Mouse (Mus musculus): ENCODE results near the gene Glra3. TPM values are rescaled to one million over a fixed set of nuclear protein-coding genes. Genes with fewer than 3 reads are reported as not detected.

Gene Glra3
- polyA plus RNA-seq, 1 experiment: not detected

GRCm38 (mm10) chr8:56070486-56071254, 130.4 kb downstream of the Glra3 start:
- Histone ChIP-seq H3K27me3 (ENCODE audit: control insufficient read depth, insufficient read depth, low read length) (no peaks in the 10 kb centered on the region), H3K27ac (ENCODE audit: insufficient read depth, low read depth, low read length) (no peak overlapping the region), H3K36me3 (ENCODE audit: control insufficient read depth, insufficient read depth, low read length) (no peaks in the 10 kb centered on the region), H3K4me1 (ENCODE audit: control insufficient read depth, insufficient read depth, insufficient read length, low read length) (no peaks in the 10 kb centered on the region), H3K4me3 (ENCODE audit: low read depth, low read length) (no peak overlapping the region)
- TF ChIP-seq POLR2A (IDR thresholded peaks at IDR 0.05; ENCODE audit: low read depth, low read length) (no peak), CTCF (IDR thresholded peaks at IDR 0.05; ENCODE audit: extremely low read depth, insufficient read length, insufficient replicate concordance, low read depth, low read length) (no peak)
- 60% methylated on average over 2 of the region's 2 CpGs for WGBS

DNA sequence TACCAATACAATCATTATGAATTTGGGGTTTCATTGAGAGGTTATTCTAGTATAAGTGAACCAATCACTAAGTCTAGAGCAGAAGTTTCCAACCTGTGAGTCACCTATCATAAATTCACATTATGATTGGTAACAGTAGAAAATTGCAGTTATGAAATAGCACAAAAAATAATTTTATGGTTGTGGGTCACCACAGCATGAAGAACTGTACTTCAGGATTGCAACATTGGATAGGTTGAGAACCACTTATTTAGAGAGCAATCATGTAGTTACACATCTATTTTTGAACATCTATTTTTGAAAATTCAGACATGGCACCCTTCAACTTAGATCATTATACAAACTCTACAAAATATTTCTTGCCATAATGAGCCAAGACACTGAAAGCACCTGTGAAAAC, 143.4 kb downstream of the Glra3 start:
- Histone ChIP-seq H3K4me3 (ENCODE audit: low read depth, low read length) (no peak overlapping the region), H3K36me3 (ENCODE audit: control insufficient read depth, insufficient read depth, low read length) (no peaks in the 10 kb centered on the region), H3K27ac (ENCODE audit: insufficient read depth, low read depth, low read length) (no peak overlapping the region), H3K4me1 (ENCODE audit: control insufficient read depth, insufficient read depth, insufficient read length, low read length) (no peaks in the 10 kb centered on the region), H3K27me3 (ENCODE audit: control insufficient read depth, insufficient read depth, low read length) (no peaks in the 10 kb centered on the region)
- TF ChIP-seq CTCF (IDR thresholded peaks at IDR 0.05; ENCODE audit: extremely low read depth, insufficient read length, insufficient replicate concordance, low read depth, low read length): no peak
- no peak for TF ChIP-seq POLR2A (IDR thresholded peaks at IDR 0.05; ENCODE audit: low read depth, low read length)

GRCm38 (mm10) chr8:56094385-56094784, 154.1 kb downstream of the Glra3 start:
- H3K27me3 ChIP-seq (ENCODE audit: control insufficient read depth, insufficient read depth, low read length): no peaks in the 10 kb centered on the region
- no peaks in the 10 kb centered on the region for H3K36me3 ChIP-seq (ENCODE audit: control insufficient read depth, insufficient read depth, low read length)
- H3K27ac ChIP-seq (ENCODE audit: insufficient read depth, low read depth, low read length): no peak overlapping the region
- H3K4me3 ChIP-seq (ENCODE audit: low read depth, low read length): no peak overlapping the region
- no peaks in the 10 kb centered on the region for H3K4me1 ChIP-seq (ENCODE audit: control insufficient read depth, insufficient read depth, insufficient read length, low read length)
- no peak for TF ChIP-seq POLR2A (IDR thresholded peaks at IDR 0.05; ENCODE audit: low read depth, low read length)
- TF ChIP-seq CTCF (IDR thresholded peaks at IDR 0.05; ENCODE audit: extremely low read depth, insufficient read length, insufficient replicate concordance, low read depth, low read length): no peak

DNA sequence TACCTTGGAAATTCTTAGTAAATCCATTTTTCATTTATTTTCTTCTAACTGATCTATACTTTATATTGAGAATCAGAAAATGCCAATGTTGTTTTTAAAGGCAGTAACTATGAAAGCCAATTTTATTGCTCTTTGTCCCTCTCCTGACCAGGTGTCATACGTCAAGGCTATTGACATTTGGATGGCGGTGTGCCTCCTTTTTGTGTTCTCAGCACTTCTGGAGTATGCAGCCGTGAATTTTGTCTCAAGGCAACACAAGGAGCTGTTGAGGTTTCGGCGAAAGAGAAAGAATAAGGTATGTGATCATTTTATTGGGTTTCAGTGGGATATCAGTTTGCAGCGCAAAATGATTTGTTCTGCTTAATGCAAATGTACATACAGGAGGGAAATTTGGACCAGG, 170.0 kb downstream of the Glra3 start:
- Histone ChIP-seq H3K4me1 (ENCODE audit: control insufficient read depth, insufficient read depth, insufficient read length, low read length) (no peaks in the 10 kb centered on the region; the same call in 1 of the 2 replicates), H3K27ac (ENCODE audit: insufficient read depth, low read depth, low read length) (no peak overlapping the region), H3K4me3 (ENCODE audit: low read depth, low read length) (no peak overlapping the region), H3K27me3 (ENCODE audit: control insufficient read depth, insufficient read depth, low read length) (no peaks in the 10 kb centered on the region), H3K36me3 (ENCODE audit: control insufficient read depth, insufficient read depth, low read length) (no peaks in the 10 kb centered on the region)
- 76% methylated on average over 6 of the region's 6 CpGs for WGBS
- no peak for TF ChIP-seq CTCF (IDR thresholded peaks at IDR 0.05; ENCODE audit: extremely low read depth, insufficient read length, insufficient replicate concordance, low read depth, low read length)
- TF ChIP-seq POLR2A (IDR thresholded peaks at IDR 0.05; ENCODE audit: low read depth, low read length): no peak

DNA sequence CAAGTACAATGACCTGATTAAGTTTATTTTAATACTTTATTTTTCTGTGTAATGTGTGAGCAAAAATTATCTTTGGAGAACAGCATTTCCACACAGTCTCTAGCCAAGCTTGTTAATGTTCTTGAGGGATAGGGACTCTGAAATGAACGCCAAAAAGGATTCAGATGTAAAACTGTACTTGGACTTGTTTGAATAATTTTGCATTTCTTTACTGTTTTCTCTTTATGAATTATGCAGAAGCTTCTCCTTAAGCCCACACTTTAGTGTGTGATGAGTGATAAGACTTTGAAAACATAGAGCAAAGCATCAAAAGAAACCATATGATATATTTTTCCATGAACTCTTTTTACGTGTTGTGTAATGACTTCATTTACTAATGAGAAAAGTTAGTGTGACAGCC, 189.1 kb downstream of the Glra3 start:
- H3K27me3 ChIP-seq (ENCODE audit: control insufficient read depth, insufficient read depth, low read length): no peaks in the 10 kb centered on the region
- no peaks in the 10 kb centered on the region for H3K4me1 ChIP-seq (ENCODE audit: control insufficient read depth, insufficient read depth, insufficient read length, low read length)
- H3K4me3 ChIP-seq (ENCODE audit: low read depth, low read length): no peak overlapping the region
- H3K27ac ChIP-seq (ENCODE audit: insufficient read depth, low read depth, low read length): no peak overlapping the region
- no peaks in the 10 kb centered on the region for H3K36me3 ChIP-seq (ENCODE audit: control insufficient read depth, insufficient read depth, low read length)
- TF ChIP-seq POLR2A (IDR thresholded peaks at IDR 0.05; ENCODE audit: low read depth, low read length) (no peak), CTCF (IDR thresholded peaks at IDR 0.05; ENCODE audit: extremely low read depth, insufficient read length, insufficient replicate concordance, low read depth, low read length) (no peak)
- 77% methylated on average over 2 of the region's 2 CpGs for WGBS

DNA sequence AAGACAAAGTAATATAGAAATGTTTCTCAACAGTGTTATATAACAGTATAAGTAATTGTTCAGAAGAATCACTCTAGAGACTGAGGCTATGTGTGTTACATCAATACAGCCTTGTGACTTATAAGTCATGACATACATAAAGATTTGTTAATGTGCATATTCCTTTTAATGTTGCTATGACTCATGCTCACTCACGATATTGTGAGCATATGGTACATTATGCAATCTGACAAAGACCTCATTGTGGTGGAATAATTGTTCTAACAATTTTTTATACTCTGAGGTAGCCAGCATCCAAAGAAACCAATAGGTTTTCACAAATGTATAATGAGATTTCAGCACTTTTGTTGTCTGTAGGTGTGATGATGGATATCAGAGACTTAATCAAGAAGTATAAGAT, 210.4 kb downstream of the Glra3 start:
- 48% methylated on average over 1 of the region's 1 CpGs for WGBS
- H3K36me3 ChIP-seq (ENCODE audit: control insufficient read depth, insufficient read depth, low read length): no peaks in the 10 kb centered on the region
- no peaks in the 10 kb centered on the region for H3K27me3 ChIP-seq (ENCODE audit: control insufficient read depth, insufficient read depth, low read length)
- TF ChIP-seq POLR2A (IDR thresholded peaks at IDR 0.05; ENCODE audit: low read depth, low read length): no peak
- no peak for TF ChIP-seq CTCF (IDR thresholded peaks at IDR 0.05; ENCODE audit: extremely low read depth, insufficient read length, insufficient replicate concordance, low read depth, low read length)
- H3K4me3 ChIP-seq (ENCODE audit: low read depth, low read length): no peak overlapping the region
- no peaks in the 10 kb centered on the region for H3K4me1 ChIP-seq (ENCODE audit: control insufficient read depth, insufficient read depth, insufficient read length, low read length)
- H3K27ac ChIP-seq (ENCODE audit: insufficient read depth, low read depth, low read length): no peak overlapping the region

DNA sequence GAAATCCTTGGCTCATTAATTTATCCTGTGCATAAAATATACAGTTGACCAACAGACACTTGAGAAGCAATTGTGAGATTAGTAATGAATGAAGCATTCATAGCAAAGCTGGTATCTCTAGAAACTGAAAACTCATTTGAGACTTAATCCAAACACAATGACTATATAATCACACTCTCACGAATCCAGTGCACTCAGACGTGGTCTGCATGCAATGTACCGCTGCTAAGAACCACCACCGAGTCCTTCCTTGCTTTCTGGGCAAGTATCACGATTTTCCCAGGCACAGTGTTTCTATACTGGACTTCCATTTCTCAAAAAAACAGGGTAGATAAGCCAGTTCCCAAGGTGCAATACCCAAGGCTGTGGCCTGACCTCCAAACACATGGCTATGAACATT, 211.3 kb downstream of the Glra3 start:
- H3K4me3 ChIP-seq (ENCODE audit: low read depth, low read length): no peak overlapping the region
- no peak overlapping the region for H3K27ac ChIP-seq (ENCODE audit: insufficient read depth, low read depth, low read length)
- H3K36me3 ChIP-seq (ENCODE audit: control insufficient read depth, insufficient read depth, low read length): no peaks in the 10 kb centered on the region
- no peak for TF ChIP-seq CTCF (IDR thresholded peaks at IDR 0.05; ENCODE audit: extremely low read depth, insufficient read length, insufficient replicate concordance, low read depth, low read length)
- no peak for TF ChIP-seq POLR2A (IDR thresholded peaks at IDR 0.05; ENCODE audit: low read depth, low read length)
- WGBS: 72% methylated on average over 5 of the region's 5 CpGs
- H3K4me1 ChIP-seq (ENCODE audit: control insufficient read depth, insufficient read depth, insufficient read length, low read length): no peaks in the 10 kb centered on the region
- H3K27me3 ChIP-seq (ENCODE audit: control insufficient read depth, insufficient read depth, low read length): no peaks in the 10 kb centered on the region
